Mouse (Mus musculus) forebrain, embryonic 15.5 days (tissue): ENCODE data around the gene St13. TPM values are rescaled to one million over a fixed set of nuclear protein-coding genes. Genes with fewer than 3 reads are reported as not detected.
"Not testable (repeated sequence)": the region's sequence is repeated elsewhere in the genome, so short reads cannot be mapped to it uniquely, and the experiment has no call there.

Experiments used
- ATAC-seq: fragments of 200-750 bp; cut with Nextera tagmentation; replicated peaks from 2 replicates; pipeline ENCODE4 v1.8.0; 2017; ENCODE audit warnings: mild to moderate bottlenecking, moderate TSS enrichment, moderate library complexity
- H3K27ac ChIP-seq: fragments of 300-500 bp; sonication (generic); replicated peaks from 2 replicates; pipeline ENCODE4 v1.5.1; 2015; ENCODE audit warnings: mild to moderate bottlenecking, inconsistent platforms
- H3K27me3 ChIP-seq: fragments of 300-500 bp; sonication (generic); 2 replicates; pipeline ENCODE4 v1.6.1; 2015; ENCODE audit warnings: inconsistent platforms
- H3K36me3 ChIP-seq: fragments of 300-500 bp; sonication (generic); 2 replicates; pipeline ENCODE4 v1.6.1; 2015; ENCODE audit warnings: mild to moderate bottlenecking, inconsistent platforms
- H3K4me1 ChIP-seq: fragments of 300-500 bp; sonication (generic); 2 replicates; pipeline ENCODE4 v1.6.1; 2015; ENCODE audit warnings: inconsistent platforms
- H3K4me2 ChIP-seq: fragments of 300-500 bp; sonication (generic); replicated peaks from 2 replicates; pipeline ENCODE4 v1.6.1; 2015; ENCODE audit warnings: mild to moderate bottlenecking, inconsistent platforms
- H3K4me3 ChIP-seq: fragments of 300-500 bp; sonication (generic); 2 replicates; pipeline ENCODE4 v1.5.1; 2015; ENCODE audit warnings: mild to moderate bottlenecking, inconsistent platforms
- H3K9ac ChIP-seq: fragments of 300-500 bp; sonication (generic); replicated peaks from 2 replicates; pipeline ENCODE4 v1.6.1; 2015; ENCODE audit warnings: mild to moderate bottlenecking, inconsistent platforms
- H3K9me3 ChIP-seq: fragments of 300-500 bp; sonication (generic); 2 replicates; pipeline ENCODE4 v1.6.1; 2016; ENCODE audit warnings: inconsistent platforms
- WGBS: fragments of 180-500 bp; shearing (Covaris S2); methylation state at CpG from one replicate; pipeline ENCODE4 v1.1.7; 2015; ENCODE audit warnings: mixed read lengths; 5-methylcytosine and 5-hydroxymethylcytosine counted together
- polyA plus RNA-seq: library from polyadenylated mRNA; unstranded; fragments of >200 nt; fragmentation: Nextera tagmentation; extraction: Ambion mirVana; gene quantifications from 2 replicates; pipeline ENCODE4 v1.2.1, GENCODE M21; 2015

St13 gene
- 203 and 207 TPM in 2 replicates for polyA plus RNA-seq

DNA sequence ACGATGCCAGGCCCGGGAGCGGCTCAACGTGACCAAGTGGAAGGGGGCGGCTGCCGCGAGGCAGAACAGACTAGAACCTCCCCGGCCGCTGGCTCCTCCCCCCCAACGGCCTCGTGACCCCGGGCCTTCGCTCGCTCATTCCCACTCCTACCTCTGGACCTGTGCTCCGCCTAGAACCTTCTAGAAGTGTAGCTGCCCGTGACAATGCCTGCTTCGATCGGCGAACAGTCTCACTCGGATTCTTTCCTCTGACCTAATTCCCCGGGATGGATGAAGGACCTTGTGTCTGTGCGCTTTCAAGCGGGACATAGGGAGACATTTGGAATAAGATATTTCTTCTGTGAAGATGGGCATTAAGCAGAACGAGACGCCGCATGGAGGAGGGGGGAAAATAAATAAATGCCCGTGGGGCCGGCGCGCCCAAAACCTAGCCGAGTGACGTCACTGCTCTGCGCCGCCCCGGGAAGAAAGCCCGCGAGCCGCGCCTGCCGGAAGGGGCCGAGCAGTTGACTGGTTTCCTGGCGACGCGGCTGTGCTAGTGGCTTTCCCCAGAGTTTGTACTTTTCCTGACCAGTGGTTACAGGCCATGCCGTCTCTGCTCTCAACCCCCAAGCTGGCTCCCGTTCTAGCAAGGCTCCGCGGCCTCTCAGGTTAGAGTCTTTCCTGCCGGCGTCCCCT, at the start of gene St13, which contains the start of gene Xpnpep3:
Gene St13, minus strand, starts transcription at position 440 of the 678 bp plus-strand sequence.
Gene Xpnpep3, plus strand, starts transcription at position 501 of the 678 bp plus-strand sequence.
- Histone ChIP-seq H3K27me3 (no peaks in the 10 kb centered on the region), H3K27ac (peak within 1 kb of the TSS; percentile 97), H3K9ac (peak within 1 kb of the TSS; percentile 83), H3K9me3 (no peaks in the 10 kb centered on the region; the same call in 1 of the 2 replicates), H3K4me2 (peak within 1 kb of the TSS; percentile 82), H3K4me3 (peak within 1 kb of the TSS; percentile 88), H3K36me3 (no peaks in the 10 kb centered on the region), H3K4me1 (peaks cover 34% of the 10 kb centered on the region)
- peak; percentile 99 for ATAC-seq
- WGBS: under 1% methylated on average over 50 of the region's 50 CpGs

DNA sequence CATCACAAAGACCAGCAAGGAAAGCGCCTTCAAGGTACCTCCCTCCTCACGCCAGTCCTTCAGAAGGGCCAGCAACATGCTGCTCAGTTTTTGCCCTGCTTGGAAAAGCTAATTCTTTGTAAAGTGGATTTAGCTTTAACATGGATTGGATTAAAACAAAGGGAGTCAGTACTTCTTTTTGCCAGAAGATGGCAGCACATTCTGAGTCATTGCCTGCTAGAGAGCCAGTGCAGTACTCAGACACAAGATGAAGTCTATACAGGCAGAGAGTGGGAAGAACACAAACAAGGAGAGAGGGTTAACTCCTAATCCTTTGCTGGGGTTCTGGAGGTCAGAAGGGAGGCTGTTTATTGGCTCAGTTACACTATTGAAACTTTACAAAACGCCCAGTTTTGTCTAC, 48.6 kb upstream of the St13 start:
- H3K27me3 ChIP-seq: no peaks in the 10 kb centered on the region
- WGBS: 51% methylated on average over 3 of the region's 3 CpGs
- no peak overlapping the region for H3K4me3 ChIP-seq
- no peak overlapping the region for H3K9ac ChIP-seq
- H3K4me1 ChIP-seq: no peaks in the 10 kb centered on the region
- ATAC-seq: no peak
- H3K36me3 ChIP-seq: peaks cover 17% of the 10 kb centered on the region
- no peak overlapping the region for H3K27ac ChIP-seq
- H3K4me2 ChIP-seq: no peak overlapping the region
- H3K9me3 ChIP-seq: no peaks in the 10 kb centered on the region

DNA sequence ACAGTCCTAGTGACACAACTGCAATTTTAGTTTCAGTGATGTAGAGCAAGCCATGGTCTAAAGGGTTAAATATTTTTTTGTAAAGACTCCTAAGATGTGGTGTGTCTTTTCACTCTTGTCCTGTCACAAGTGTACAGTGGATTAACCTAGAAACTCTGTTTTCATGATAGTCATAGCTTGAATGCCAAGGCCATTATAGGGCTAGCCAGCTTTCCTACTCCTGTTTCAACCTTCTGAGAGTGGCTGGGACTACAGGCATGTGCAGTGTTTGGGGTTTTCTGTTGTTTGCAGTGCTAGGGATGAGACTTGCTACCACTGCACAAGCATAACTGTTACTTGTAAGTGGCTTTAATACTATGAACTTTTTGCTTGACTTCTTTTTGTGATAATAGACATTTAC, 39.4 kb upstream of the St13 start:
- no peaks in the 10 kb centered on the region for H3K9me3 ChIP-seq

DNA sequence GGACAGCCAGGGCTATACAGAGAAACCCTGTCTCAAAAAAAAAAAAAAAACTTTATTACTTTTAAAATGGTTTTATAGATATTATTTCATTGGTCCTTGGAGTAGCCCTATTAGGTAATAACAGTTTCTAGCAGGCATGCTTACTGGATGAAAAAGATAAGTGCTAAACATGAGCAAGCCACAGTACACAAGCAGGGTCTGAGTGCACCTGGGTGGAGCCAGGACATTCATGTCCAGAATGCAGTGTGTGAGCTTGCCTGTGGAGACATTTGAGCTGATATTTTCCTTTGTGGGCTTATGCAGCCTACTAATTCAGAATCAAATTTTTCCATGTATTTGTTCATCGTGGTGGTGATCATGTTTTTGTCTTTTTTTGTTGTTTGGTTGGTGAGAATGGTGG, 38.5 kb upstream of the St13 start:
- ATAC-seq: no peak
- Histone ChIP-seq H3K27me3 (no peaks in the 10 kb centered on the region), H3K9ac (no peak overlapping the region), H3K9me3 (no peaks in the 10 kb centered on the region), H3K27ac (no peak overlapping the region), H3K4me3 (no peak overlapping the region), H3K4me2 (no peak overlapping the region), H3K4me1 (no peaks in the 10 kb centered on the region), H3K36me3 (peaks cover 17% of the 10 kb centered on the region; the same call in 1 of the 2 replicates)
- 94% methylated on average over 1 of the region's 1 CpGs for WGBS

More for the DNA sequence above, 39.4 kb upstream of the St13 start:
- no peak overlapping the region for H3K4me3 ChIP-seq
- no peak overlapping the region for H3K9ac ChIP-seq
- H3K4me2 ChIP-seq: no peak overlapping the region
- no peaks in the 10 kb centered on the region for H3K27me3 ChIP-seq
- H3K4me1 ChIP-seq: no peaks in the 10 kb centered on the region
- no peak overlapping the region for H3K27ac ChIP-seq
- peaks cover 17% of the 10 kb centered on the region; the same call in 1 of the 2 replicates for H3K36me3 ChIP-seq
- no peak for ATAC-seq

DNA sequence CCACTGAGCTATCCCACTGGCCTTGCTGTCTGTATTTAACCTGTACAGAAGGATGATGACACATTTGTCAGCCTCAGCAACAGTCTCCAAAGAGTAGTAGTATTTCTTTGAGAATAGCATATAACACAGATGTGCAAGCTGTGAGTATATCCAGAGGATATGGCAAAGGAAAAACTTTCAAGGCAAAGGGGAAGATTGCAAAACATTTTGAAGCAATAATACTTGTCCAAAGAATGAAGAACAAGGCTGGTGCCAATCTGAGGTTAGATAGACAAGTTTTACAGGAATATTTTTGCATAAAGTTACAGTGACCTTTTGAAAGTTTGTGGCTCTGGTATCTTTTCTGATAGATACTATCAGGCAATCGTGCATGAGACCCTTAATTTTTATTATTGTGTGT, 31.3 kb upstream of the St13 start:
- Histone ChIP-seq H3K9me3 (no peaks in the 10 kb centered on the region), H3K27ac (no peak overlapping the region), H3K4me2 (no peak overlapping the region), H3K36me3 (peaks cover 19% of the 10 kb centered on the region; the same call in 1 of the 2 replicates), H3K4me3 (no peak overlapping the region), H3K4me1 (no peaks in the 10 kb centered on the region), H3K9ac (no peak overlapping the region), H3K27me3 (no peaks in the 10 kb centered on the region)
- 85% methylated on average over 1 of the region's 1 CpGs for WGBS
- ATAC-seq: no peak

DNA sequence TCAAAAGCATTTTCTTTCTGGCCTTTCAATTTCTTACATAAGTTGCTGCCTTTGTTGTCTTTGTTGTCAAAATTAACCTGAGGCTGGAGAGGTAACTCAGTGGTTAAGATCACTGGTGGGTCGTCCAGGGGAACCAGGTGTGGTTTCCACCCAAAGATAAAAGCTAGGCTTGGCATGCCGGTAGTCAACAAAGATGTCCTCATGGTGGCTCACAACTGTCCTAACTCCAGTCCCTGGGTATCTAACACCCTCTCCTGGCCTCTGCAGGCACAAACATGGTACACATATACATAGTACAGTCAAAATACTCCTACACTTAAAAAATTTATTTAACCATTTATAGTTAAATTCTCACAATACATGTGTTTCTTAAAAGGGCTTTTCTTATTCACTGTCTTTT, 28.1 kb upstream of the St13 start:
- Histone ChIP-seq H3K36me3 (peaks cover 19% of the 10 kb centered on the region; the same call in 1 of the 2 replicates), H3K27me3 (no peaks in the 10 kb centered on the region), H3K27ac (no peak overlapping the region), H3K4me3 (no peak overlapping the region), H3K9me3 (no peaks in the 10 kb centered on the region), H3K9ac (no peak overlapping the region), H3K4me1 (no peaks in the 10 kb centered on the region), H3K4me2 (no peak overlapping the region)
- WGBS: 91% methylated on average over 2 of the region's 2 CpGs
- ATAC-seq: no peak

DNA sequence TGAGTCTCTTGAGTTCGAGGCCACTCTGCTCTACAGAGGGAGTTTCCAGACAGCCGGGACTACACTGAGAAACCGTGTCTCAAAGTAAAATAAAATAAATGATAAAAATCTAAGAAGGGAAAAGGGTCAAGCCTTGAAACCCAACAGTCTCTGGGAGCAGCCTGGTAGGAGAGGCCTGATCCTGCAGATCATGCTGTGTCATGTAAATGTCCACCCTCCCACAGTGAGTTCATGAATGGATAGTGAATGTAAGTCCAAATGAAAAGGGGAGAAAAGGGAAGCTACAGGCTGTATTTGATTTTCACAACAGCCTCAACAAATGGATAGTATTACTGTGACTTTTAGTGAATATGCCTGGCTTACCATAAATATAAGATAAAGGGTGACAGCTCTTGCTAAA, 25.4 kb upstream of the St13 start:
- ATAC-seq: no peak
- no peaks in the 10 kb centered on the region for H3K9me3 ChIP-seq

DNA sequence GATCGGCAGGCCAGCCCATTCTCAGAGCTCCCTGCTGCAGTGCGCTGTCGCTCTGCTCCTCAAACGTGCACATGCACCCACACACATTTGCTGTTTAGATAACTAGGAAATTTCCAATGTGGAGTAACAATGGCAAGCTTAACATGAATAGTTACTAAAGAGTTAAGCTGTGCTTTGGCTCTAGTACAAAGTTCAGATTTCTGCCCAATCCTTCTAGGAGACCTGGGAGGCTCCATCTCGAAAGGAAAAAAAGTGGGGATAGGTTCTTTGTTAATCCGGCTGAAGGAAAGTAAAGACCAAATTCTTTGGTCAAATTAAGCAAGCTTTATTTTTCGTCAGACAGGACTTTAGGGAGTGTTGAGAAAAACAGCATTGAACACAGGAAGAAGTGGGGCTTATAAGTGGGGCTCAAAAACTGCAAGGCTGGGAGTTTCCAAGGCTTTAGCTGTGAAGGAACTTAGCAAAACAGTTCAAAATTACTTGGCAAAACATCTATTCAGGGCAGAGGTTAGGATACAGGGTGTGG, 22.3 kb upstream of the St13 start:
- Histone ChIP-seq H3K36me3 (peaks cover 4% of the 10 kb centered on the region; the same call in 1 of the 2 replicates), H3K9ac (no peak overlapping the region), H3K4me1 (0 out of 2 replicates have a peak, but pooled peaks cover 3% of the 10 kb centered on the region), H3K9me3 (no peaks in the 10 kb centered on the region), H3K4me3 (no peak overlapping the region), H3K27me3 (no peaks in the 10 kb centered on the region), H3K27ac (0 out of 2 replicates have a peak overlapping the region, but pooled peaks have one; percentile 49), H3K4me2 (no peak overlapping the region)
- no peak for ATAC-seq
- WGBS: 54% methylated on average over 7 of the region's 7 CpGs

More for the DNA sequence above, 25.4 kb upstream of the St13 start:
- Histone ChIP-seq H3K9ac (no peak overlapping the region), H3K4me1 (0 out of 2 replicates have a peak, but pooled peaks cover 3% of the 10 kb centered on the region), H3K27me3 (no peaks in the 10 kb centered on the region), H3K4me2 (no peak overlapping the region), H3K4me3 (no peak overlapping the region), H3K36me3 (peaks cover 4% of the 10 kb centered on the region; the same call in 1 of the 2 replicates), H3K27ac (no peak overlapping the region)
- WGBS: 84% methylated on average over 3 of the region's 3 CpGs

DNA sequence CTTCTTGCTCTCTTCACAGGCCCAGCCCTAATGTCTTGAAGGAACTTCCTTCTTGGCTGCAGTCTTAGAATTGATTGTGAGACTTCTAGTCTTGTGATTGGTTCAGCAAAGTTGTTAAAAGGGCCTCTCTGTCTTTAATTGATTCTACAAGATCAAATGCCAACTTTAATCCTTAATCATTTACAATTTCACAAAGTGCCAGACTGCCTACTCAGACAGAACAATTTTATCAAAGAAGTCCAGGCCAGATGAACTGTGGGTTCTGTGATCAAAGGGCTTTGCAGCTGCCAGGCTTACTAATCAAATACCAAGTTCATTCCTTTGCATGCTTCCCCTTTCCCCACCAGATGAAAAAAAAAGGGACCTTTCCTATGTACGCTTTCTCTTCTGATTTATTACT, 21.6 kb upstream of the St13 start:
- no peak for ATAC-seq
- no peak overlapping the region for H3K9ac ChIP-seq
- WGBS: 56% methylated on average over 1 of the region's 1 CpGs

DNA sequence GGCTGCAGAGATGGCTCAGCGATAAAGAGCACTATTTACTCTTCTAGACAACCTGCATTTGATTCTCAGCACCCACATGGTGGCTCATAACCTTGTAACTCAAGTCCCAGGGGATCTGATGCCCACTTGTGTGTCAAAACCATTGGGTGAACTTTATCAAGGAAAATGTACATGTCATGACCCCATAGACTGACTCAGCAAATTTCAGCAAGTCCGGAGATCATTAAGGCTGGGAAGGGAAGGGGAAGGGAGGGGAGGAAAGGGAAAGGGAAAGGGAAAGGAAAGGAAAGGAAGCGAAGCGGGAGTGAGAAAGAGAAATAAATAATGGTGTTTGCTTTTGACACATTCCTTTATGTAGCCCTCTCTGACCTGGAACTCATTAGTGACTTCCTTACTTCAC, 18.2 kb upstream of the St13 start:
- no peaks in the 10 kb centered on the region for H3K9me3 ChIP-seq
- ATAC-seq: no peak
- WGBS: 88% methylated on average over 4 of the region's 4 CpGs
- H3K27ac ChIP-seq: no peak overlapping the region
- peaks cover 9% of the 10 kb centered on the region; the same call in 1 of the 2 replicates for H3K4me1 ChIP-seq
- 0 out of 2 replicates have a peak, but pooled peaks cover 4% of the 10 kb centered on the region for H3K36me3 ChIP-seq
- H3K4me2 ChIP-seq: no peak overlapping the region
- no peak overlapping the region for H3K4me3 ChIP-seq
- no peak overlapping the region for H3K9ac ChIP-seq
- no peaks in the 10 kb centered on the region for H3K27me3 ChIP-seq

More for the DNA sequence above, 21.6 kb upstream of the St13 start:
- Histone ChIP-seq H3K27ac (no peak overlapping the region), H3K27me3 (no peaks in the 10 kb centered on the region), H3K4me1 (peaks cover 9% of the 10 kb centered on the region; the same call in 1 of the 2 replicates), H3K36me3 (0 out of 2 replicates have a peak, but pooled peaks cover 4% of the 10 kb centered on the region), H3K4me2 (no peak overlapping the region), H3K9me3 (no peaks in the 10 kb centered on the region), H3K4me3 (no peak overlapping the region)

DNA sequence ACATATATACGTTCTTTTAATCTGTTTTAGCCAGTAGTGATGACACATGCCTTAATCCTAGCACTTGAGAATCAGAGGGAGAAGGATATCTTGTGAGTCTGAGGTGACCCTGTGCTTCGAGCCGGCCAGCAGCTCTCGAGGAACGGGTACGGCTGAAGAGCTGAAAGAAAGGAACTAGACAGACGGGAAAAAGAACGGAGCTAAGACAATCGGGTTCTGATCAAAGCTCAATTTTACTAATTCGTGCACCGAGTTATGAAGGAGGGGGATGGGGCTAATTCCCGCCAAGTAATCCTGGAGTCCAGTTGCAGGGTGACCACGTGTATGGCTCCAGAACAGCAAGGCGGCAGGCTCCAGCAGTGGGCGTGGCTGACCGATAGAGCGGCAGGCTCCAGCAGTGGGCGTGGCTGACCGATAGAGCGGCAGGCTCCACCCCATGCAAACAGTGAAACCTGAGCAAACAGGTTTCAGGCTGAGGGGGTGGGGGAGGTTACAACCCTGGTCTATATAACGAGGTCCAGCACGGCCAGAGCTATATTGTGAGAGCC, 17.0 kb upstream of the St13 start:
- peak overlapping the region; percentile 25 for H3K9ac ChIP-seq

DNA sequence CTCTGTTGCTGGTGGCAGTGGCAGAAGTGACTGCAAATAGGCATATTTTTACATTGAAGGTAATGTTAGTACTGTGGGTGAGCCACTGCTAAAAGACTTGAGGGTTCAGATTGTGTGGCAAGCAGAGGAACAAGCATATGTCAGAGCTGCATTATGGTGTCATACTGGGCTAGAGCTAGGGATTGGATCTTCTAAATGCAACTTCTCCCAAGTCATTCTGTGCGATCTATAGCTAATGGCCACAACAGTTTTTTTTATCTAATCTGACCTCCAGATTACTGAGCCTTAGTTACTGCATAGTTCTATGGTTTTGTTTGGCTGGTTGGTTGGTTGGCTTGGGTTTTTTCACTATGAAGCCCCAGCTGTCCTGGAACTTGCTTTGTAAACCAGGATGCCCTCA, 8.3 kb upstream of the St13 start, which contains the start of gene Dnajb7:
Gene Dnajb7, minus strand, starts transcription at position 101 of the 400 bp plus-strand sequence.
- Histone ChIP-seq H3K9me3 (no peaks in the 10 kb centered on the region), H3K9ac (no peak within 1 kb of the TSS), H3K36me3 (no peaks in the 10 kb centered on the region), H3K4me3 (no peak within 1 kb of the TSS), H3K4me2 (no peak within 1 kb of the TSS), H3K27me3 (no peaks in the 10 kb centered on the region), H3K27ac (no peak within 1 kb of the TSS), H3K4me1 (no peaks in the 10 kb centered on the region)
- WGBS: 91% methylated on average over 1 of the region's 1 CpGs
- no peak for ATAC-seq

More for the DNA sequence above, 17.0 kb upstream of the St13 start:
- H3K36me3 ChIP-seq, H3K4me1 ChIP-seq, H3K9me3 ChIP-seq, H3K27ac ChIP-seq, H3K27me3 ChIP-seq: not testable (repeated sequence)
- Histone ChIP-seq H3K4me2 (peak overlapping the region; percentile 41), H3K4me3 (peak overlapping the region; percentile 35)
- 4% methylated on average over 22 of the region's 22 CpGs for WGBS
- 0 out of 2 replicates have a peak, but pooled peaks have one; percentile 41 for ATAC-seq
